Mouse (Mus musculus): ENCODE measurements around the gene Amh. TPM values are rescaled to one million over a fixed set of nuclear protein-coding genes. Genes with fewer than 3 reads are reported as not detected.
A peak's percentile ranks its signal among the peaks of the same experiment; 100 is the strongest.

Amh gene
- total RNA-seq, 2 experiments from 2014 or later = 2.7 to 5.3 TPM

GRCm38 (mm10) chr10:80773816-80774215 is 31.2 kb upstream of the Amh start:
- peak overlapping the region; percentile 87 for H3K27ac ChIP-seq
- no peak for DNase-seq (ENCODE audit: low spot score in 2 of 2)

GRCm38 (mm10) chr10:80774549-80774948 is 30.5 kb upstream of the Amh start:
- H3K27ac ChIP-seq = peak overlapping the region; percentile 87
- H3K4me3 ChIP-seq = no peak overlapping the region
- DNase-seq (ENCODE audit: low spot score in 2 of 2) = peak; percentile 94
- TF ChIP-seq CTCF (conservative IDR thresholded peaks at IDR 0.05) = peak; percentile 99

More at GRCm38 (mm10) chr10:80773816-80774215, 31.2 kb upstream of the Amh start:
- TF ChIP-seq CTCF (conservative IDR thresholded peaks at IDR 0.05) = no peak
- no peak overlapping the region for H3K4me3 ChIP-seq

- peak overlapping the region; percentile 87 for H3K27ac ChIP-seq
- TF ChIP-seq CTCF (conservative IDR thresholded peaks at IDR 0.05) = no peak; the same call in 1 of the 2 replicates
- DNase-seq (ENCODE audit: low spot score in 2 of 2) = no peak
These were observed 30.1 kb upstream of the Amh start for GRCm38 (mm10) chr10:80774981-80775380.

GRCm38 (mm10) chr10:80775731-80776130 is 29.3 kb upstream of the Amh start:
- DNase-seq (ENCODE audit: low spot score in 2 of 2) = no peak
- Histone ChIP-seq H3K4me3 (no peak overlapping the region), H3K27ac (peak overlapping the region; percentile 87)
- TF ChIP-seq CTCF (conservative IDR thresholded peaks at IDR 0.05) = no peak

More at GRCm38 (mm10) chr10:80774981-80775380, 30.1 kb upstream of the Amh start:
- H3K4me3 ChIP-seq = no peak overlapping the region

GRCm38 (mm10) chr10:80776358-80776869 is 28.6 kb upstream of the Amh start:
- Histone ChIP-seq H3K27ac (peak overlapping the region; percentile 87; the same call in 1 of the 2 replicates), H3K4me3 (no peak overlapping the region)
- TF ChIP-seq CTCF (conservative IDR thresholded peaks at IDR 0.05) = no peak
- DNase-seq (ENCODE audit: low spot score in 2 of 2) = no peak

- Histone ChIP-seq H3K27ac (no peak overlapping the region), H3K4me3 (no peak overlapping the region)
- DNase-seq (ENCODE audit: low spot score in 2 of 2) = no peak
- no peak for TF ChIP-seq CTCF (conservative IDR thresholded peaks at IDR 0.05)
These were observed 27.9 kb upstream of the Amh start for GRCm38 (mm10) chr10:80777123-80777522.

- TF ChIP-seq CTCF (conservative IDR thresholded peaks at IDR 0.05) = no peak
- no peak for DNase-seq (ENCODE audit: low spot score in 2 of 2)
- Histone ChIP-seq H3K27ac (no peak overlapping the region), H3K4me3 (no peak overlapping the region)
These were observed 25.5 kb upstream of the Amh start for GRCm38 (mm10) chr10:80779565-80779964.

- Histone ChIP-seq H3K4me3 (no peak overlapping the region), H3K27ac (peak overlapping the region; percentile 78)
- TF ChIP-seq CTCF (conservative IDR thresholded peaks at IDR 0.05) = no peak
- DNase-seq (ENCODE audit: low spot score in 2 of 2) = no peak
These were observed 20.7 kb upstream of the Amh start for GRCm38 (mm10) chr10:80784302-80784701.

GRCm38 (mm10) chr10:80784871-80785270 is 20.2 kb upstream of the Amh start:
- no peak for DNase-seq (ENCODE audit: low spot score in 2 of 2)
- TF ChIP-seq CTCF (conservative IDR thresholded peaks at IDR 0.05) = no peak
- H3K27ac ChIP-seq = peak overlapping the region; percentile 78; the same call in 1 of the 2 replicates
- no peak overlapping the region for H3K4me3 ChIP-seq

GRCm38 (mm10) chr10:80785963-80786362 is 19.1 kb upstream of the Amh start:
- Histone ChIP-seq H3K4me3 (no peak overlapping the region), H3K27ac (no peak overlapping the region)
- TF ChIP-seq CTCF (conservative IDR thresholded peaks at IDR 0.05) = no peak
- no peak for DNase-seq (ENCODE audit: low spot score in 2 of 2)

- H3K4me3 ChIP-seq = no peak overlapping the region
- no peak for DNase-seq (ENCODE audit: low spot score in 2 of 2)
- H3K27ac ChIP-seq = no peak overlapping the region
- no peak for TF ChIP-seq CTCF (conservative IDR thresholded peaks at IDR 0.05)
These were observed 17.5 kb upstream of the Amh start for GRCm38 (mm10) chr10:80787517-80787916.

GRCm38 (mm10) chr10:80790761-80791404 is 14.2 kb upstream of the Amh start:
- H3K27ac ChIP-seq = peak overlapping the region; percentile 88; the same call in 1 of the 2 replicates
- DNase-seq (ENCODE audit: low spot score in 2 of 2) = no peak
- no peak for TF ChIP-seq CTCF (conservative IDR thresholded peaks at IDR 0.05)
- no peak overlapping the region for H3K4me3 ChIP-seq

- 0 out of 2 replicates have a peak, but pooled peaks have one; percentile 4 for TF ChIP-seq CTCF (conservative IDR thresholded peaks at IDR 0.05)
- no peak for DNase-seq (ENCODE audit: low spot score in 2 of 2)
- no peak overlapping the region for H3K4me3 ChIP-seq
- peak overlapping the region; percentile 88 for H3K27ac ChIP-seq
These were observed 13.4 kb upstream of the Amh start for GRCm38 (mm10) chr10:80791476-80792174.
